Mouse (Mus musculus): Measurements from ENCODE around the gene Olfr1344. TPM values are rescaled to one million over a fixed set of nuclear protein-coding genes. Genes with fewer than 3 reads are reported as not detected.
"Not testable (repeated sequence)": the region's sequence is repeated elsewhere in the genome, so short reads cannot be mapped to it uniquely, and the experiment has no call there.

Gene Olfr1344
- polyA plus RNA-seq, 1 experiment = 0.09 TPM

- DNase-seq = no peak
- Histone ChIP-seq H3K4me1 (replicated peaks; ENCODE audit: control insufficient read depth, insufficient read depth, low read length) (no peaks in the 10 kb centered on the region), H3K36me3 (ENCODE audit: control insufficient read depth, insufficient read depth, low read length) (no peaks in the 10 kb centered on the region), H3K27ac (ENCODE audit: control insufficient read depth, insufficient read depth, low read length) (no peak overlapping the region), H3K27me3 (ENCODE audit: control insufficient read depth, insufficient read depth, low read length) (no peaks in the 10 kb centered on the region), H3K4me3 (ENCODE audit: control insufficient read depth, insufficient read depth, low read length) (no peak overlapping the region)
- WGBS = 47% methylated on average over 3 of the region's 3 CpGs
- TF ChIP-seq CTCF (IDR thresholded peaks at IDR 0.05; ENCODE audit: borderline replicate concordance, control insufficient read depth, extremely low read depth, insufficient read depth, low read length, poor library complexity) = no peak
- no peak for TF ChIP-seq POLR2A (IDR thresholded peaks at IDR 0.05; ENCODE audit: control insufficient read depth, extremely low read depth, insufficient read depth, low read length, poor library complexity)
These were observed 17.9 kb downstream of the Olfr1344 start for GRCm38 (mm10) chr7:6456399-6456798.

- Histone ChIP-seq H3K36me3 (ENCODE audit: control insufficient read depth, insufficient read depth, low read length) (no peaks in the 10 kb centered on the region), H3K27me3 (ENCODE audit: control insufficient read depth, insufficient read depth, low read length) (no peaks in the 10 kb centered on the region), H3K4me3 (ENCODE audit: control insufficient read depth, insufficient read depth, low read length) (no peak within 1 kb of the TSS), H3K4me1 (replicated peaks; ENCODE audit: control insufficient read depth, insufficient read depth, low read length) (no peaks in the 10 kb centered on the region), H3K27ac (ENCODE audit: control insufficient read depth, insufficient read depth, low read length) (no peak within 1 kb of the TSS)
- TF ChIP-seq CTCF (IDR thresholded peaks at IDR 0.05; ENCODE audit: borderline replicate concordance, control insufficient read depth, extremely low read depth, insufficient read depth, low read length, poor library complexity) (no peak), POLR2A (IDR thresholded peaks at IDR 0.05; ENCODE audit: control insufficient read depth, extremely low read depth, insufficient read depth, low read length, poor library complexity) (no peak)
- no peak for DNase-seq
These were observed 28.5 kb downstream of the Olfr1344 start, which contains the start of gene Olfr1346 for GRCm38 (mm10) chr7:6466951-6467350. TSS of gene Olfr1346 (plus strand) at chr7:6467101.

GRCm38 (mm10) chr7:6477633-6478032 is 39.1 kb downstream of the Olfr1344 start:
- H3K27me3 ChIP-seq (ENCODE audit: control insufficient read depth, insufficient read depth, low read length); H3K36me3 ChIP-seq (ENCODE audit: control insufficient read depth, insufficient read depth, low read length); H3K27ac ChIP-seq (ENCODE audit: control insufficient read depth, insufficient read depth, low read length); H3K4me3 ChIP-seq (ENCODE audit: control insufficient read depth, insufficient read depth, low read length); DNase-seq; H3K4me1 ChIP-seq (replicated peaks; ENCODE audit: control insufficient read depth, insufficient read depth, low read length): not testable (repeated sequence)
- 86% methylated on average over 2 of the region's 2 CpGs for WGBS

GRCm38 (mm10) chr7:6486841-6487240 is 48.4 kb downstream of the Olfr1344 start, which contains the start of gene Olfr5:
TSS of gene Olfr5 (minus strand) at chr7:6486941.
- no peaks in the 10 kb centered on the region for H3K27me3 ChIP-seq (ENCODE audit: control insufficient read depth, insufficient read depth, low read length)
- no peaks in the 10 kb centered on the region for H3K36me3 ChIP-seq (ENCODE audit: control insufficient read depth, insufficient read depth, low read length)
- H3K4me1 ChIP-seq (replicated peaks; ENCODE audit: control insufficient read depth, insufficient read depth, low read length) = no peaks in the 10 kb centered on the region
- DNase-seq = no peak
- H3K27ac ChIP-seq (ENCODE audit: control insufficient read depth, insufficient read depth, low read length) = no peak within 1 kb of the TSS
- TF ChIP-seq POLR2A (IDR thresholded peaks at IDR 0.05; ENCODE audit: control insufficient read depth, extremely low read depth, insufficient read depth, low read length, poor library complexity) (no peak), CTCF (IDR thresholded peaks at IDR 0.05; ENCODE audit: borderline replicate concordance, control insufficient read depth, extremely low read depth, insufficient read depth, low read length, poor library complexity) (no peak)
- 18% methylated on average over 2 of the region's 2 CpGs for WGBS
- H3K4me3 ChIP-seq (ENCODE audit: control insufficient read depth, insufficient read depth, low read length) = no peak within 1 kb of the TSS

Other genes starting within 250 kb of the Olfr1344 start
- gene Galp, start 241.6 kb upstream of the Olfr1344 start, polyA plus RNA-seq (2012; rRNA removed) = 0.32 TPM in 1 of 2 replicates, not detected in the other
- not detected in 2 replicates for gene Zscan5b, start 216.4 kb upstream of the Olfr1344 start, polyA plus RNA-seq (2012; rRNA removed)
- gene Epp13, start 186.0 kb upstream of the Olfr1344 start, polyA plus RNA-seq (2012; rRNA removed) = not detected in 2 replicates
- gene Zfp667, start 152.1 kb upstream of the Olfr1344 start, polyA plus RNA-seq (2012; rRNA removed) = 2.4 and 2.9 TPM in 2 replicates
- gene Zfp583, start 107.4 kb upstream of the Olfr1344 start, polyA plus RNA-seq (2012; rRNA removed) = 0.82 and 0.99 TPM in 2 replicates
- gene Gm3854, start 94.9 kb upstream of the Olfr1344 start, polyA plus RNA-seq (2012; rRNA removed) = 0.18 and 0.22 TPM in 2 replicates
- gene Zfp78, start 75.4 kb upstream of the Olfr1344 start, polyA plus RNA-seq (2012; rRNA removed) = 0.50 and 0.53 TPM in 2 replicates
- 1.4 and 2.4 TPM in 2 replicates for gene Zfp28, start 55.4 kb upstream of the Olfr1344 start, polyA plus RNA-seq (2012; rRNA removed)
- not detected in 2 replicates for gene Smim17, start 40.0 kb upstream of the Olfr1344 start, polyA plus RNA-seq (2012; rRNA removed)
- 0.04 TPM in 1 of 2 replicates, not detected in the other for gene Gm20715, start 28.4 kb upstream of the Olfr1344 start, polyA plus RNA-seq (2012; rRNA removed)
- not detected in 2 replicates for gene Olfr1336, start 17.5 kb downstream of the Olfr1344 start, polyA plus RNA-seq (2012; rRNA removed)
- gene Olfr1346, start 28.4 kb downstream of the Olfr1344 start, polyA plus RNA-seq (2012; rRNA removed) = not detected in 2 replicates
- not detected in 2 replicates for gene Olfr5, start 48.3 kb downstream of the Olfr1344 start, polyA plus RNA-seq (2012; rRNA removed)
- not detected in 2 replicates for gene Olfr1347, start 61.1 kb downstream of the Olfr1344 start, polyA plus RNA-seq (2012; rRNA removed)
- gene Olfr1348, start 70.1 kb downstream of the Olfr1344 start, polyA plus RNA-seq (2012; rRNA removed) = not detected in 2 replicates
- gene Olfr1349, start 84.3 kb downstream of the Olfr1344 start, polyA plus RNA-seq (2012; rRNA removed) = 0.27 and 0.28 TPM in 2 replicates
- gene Olfr1350, start 126.2 kb downstream of the Olfr1344 start, polyA plus RNA-seq (2012; rRNA removed) = not detected in 2 replicates